Mouse (Mus musculus) right cerebral cortex, postnatal 25 days (tissue): Measurements from ENCODE around the gene Mpped1.

ENCODE experiments used
- DNase-seq: peaks from one replicate; pipeline ENCODE4 v3.0.0; 2022

Mpped1 gene

GRCm38 (mm10) chr15:83796924-83797323, 17.7 kb downstream of the Mpped1 start:
- no peak for DNase-seq

GRCm38 (mm10) chr15:83798964-83799363, 19.7 kb downstream of the Mpped1 start:
- DNase-seq = no peak

GRCm38 (mm10) chr15:83801011-83801410, 21.7 kb downstream of the Mpped1 start:
- DNase-seq = no peak

GRCm38 (mm10) chr15:83814106-83814505, 34.8 kb downstream of the Mpped1 start:
- no peak for DNase-seq

- no peak for DNase-seq
Measured at GRCm38 (mm10) chr15:83828011-83828410, 48.7 kb downstream of the Mpped1 start.

- no peak for DNase-seq
Measured at GRCm38 (mm10) chr15:83829226-83829625, 50.0 kb downstream of the Mpped1 start.

GRCm38 (mm10) chr15:83832265-83832664, 53.0 kb downstream of the Mpped1 start:
- DNase-seq = no peak

GRCm38 (mm10) chr15:83840950-83841719, 61.9 kb downstream of the Mpped1 start:
- peak; percentile 66 for DNase-seq

- DNase-seq = no peak
Measured at GRCm38 (mm10) chr15:83842419-83842818, 63.2 kb downstream of the Mpped1 start.

- DNase-seq = no peak
Measured at GRCm38 (mm10) chr15:83842915-83843789, 63.9 kb downstream of the Mpped1 start.

- DNase-seq = no peak
Measured at GRCm38 (mm10) chr15:83845734-83846133, 66.5 kb downstream of the Mpped1 start.

GRCm38 (mm10) chr15:83846592-83846991, 67.3 kb downstream of the Mpped1 start:
- DNase-seq = no peak

- DNase-seq = no peak
Measured at GRCm38 (mm10) chr15:83847512-83847911, 68.2 kb downstream of the Mpped1 start.

GRCm38 (mm10) chr15:83848193-83848592, 68.9 kb downstream of the Mpped1 start:
- DNase-seq = no peak

- DNase-seq = peak; percentile 67
Measured at GRCm38 (mm10) chr15:83853400-83853811, 74.1 kb downstream of the Mpped1 start.

GRCm38 (mm10) chr15:83857129-83857528, 77.9 kb downstream of the Mpped1 start:
- peak; percentile 65 for DNase-seq

GRCm38 (mm10) chr15:83865626-83866025, 86.4 kb downstream of the Mpped1 start:
- DNase-seq = no peak

GRCm38 (mm10) chr15:83870936-83871335, 91.7 kb downstream of the Mpped1 start:
- DNase-seq = no peak

- DNase-seq = no peak
Measured at GRCm38 (mm10) chr15:83877155-83877866, 98.0 kb downstream of the Mpped1 start.

- DNase-seq = no peak
Measured at GRCm38 (mm10) chr15:83877898-83878297, 98.6 kb downstream of the Mpped1 start.

- DNase-seq = no peak
Measured at GRCm38 (mm10) chr15:83879845-83880244, 100.6 kb downstream of the Mpped1 start.

GRCm38 (mm10) chr15:83883821-83884220, 104.6 kb downstream of the Mpped1 start:
- DNase-seq = no peak

- DNase-seq = no peak
Measured at GRCm38 (mm10) chr15:83884291-83884690, 105.0 kb downstream of the Mpped1 start.
